Mouse (Mus musculus) gastrocnemius, adult 2 months (tissue): ENCODE measurements around the gene Csgalnact2. TPM values are rescaled to one million over a fixed set of nuclear protein-coding genes. Genes with fewer than 3 reads are reported as not detected.
A peak's percentile ranks its signal among the peaks of the same experiment; 100 is the strongest.

ENCODE experiments used
- DNase-seq: peaks from one replicate; pipeline ENCODE4 v3.0.0; 2022
- H3K27ac ChIP-seq: fragments of 200-600 bp; 2 replicates; pipeline ENCODE4 v1.8.1; 2022; ENCODE audit warnings: mild to moderate bottlenecking
- H3K4me3 ChIP-seq: fragments of 200-600 bp; 2 replicates; pipeline ENCODE4 v1.8.1; 2022; ENCODE audit warnings: mild to moderate bottlenecking, moderate library complexity
- CTCF ChIP-seq: fragments of 200-600 bp; IDR thresholded peaks from 2 replicates; pipeline ENCODE4 v1.8.1; 2022; ENCODE audit warnings: antibody characterized with exemption, mild to moderate bottlenecking, moderate library complexity
- intact Hi-C: fragments of 180-260 bp; cut with DNase I; formaldehyde crosslinking; loops from one replicate; pipeline ENCODE4 v1.15.1; 2025
- microRNA-seq: library from miRNA; unstranded; fragments of <30 nt; microRNA quantifications from one replicate; pipeline ENCODE4 v1.2.0, GENCODE M21; 2021
- total RNA-seq, 2 experiments: library from RNA; stranded (reverse); gene quantifications; 2 replicates each; pipeline ENCODE4 v1.2.3; 2021

The Csgalnact2 gene
- total RNA-seq, 2 experiments from 2014 or later = 30.9 to 32.8 TPM

- intact Hi-C loops = no loop called here
- Histone ChIP-seq H3K27ac (no peak overlapping the region), H3K4me3 (peak overlapping the region; percentile 66)
- no peak for TF ChIP-seq CTCF
- DNase-seq = no peak
Measured at GRCm38 (mm10) chr6:118065837-118066198, 73.1 kb downstream of the Csgalnact2 start.

GRCm38 (mm10) chr6:118064968-118065530 is 73.9 kb downstream of the Csgalnact2 start:
- intact Hi-C loops = no loop called here
- H3K27ac ChIP-seq = no peak overlapping the region
- peak; percentile 61 for DNase-seq
- H3K4me3 ChIP-seq = peak overlapping the region; percentile 66
- peak; percentile 61 for TF ChIP-seq CTCF

GRCm38 (mm10) chr6:118063266-118063665 is 75.7 kb downstream of the Csgalnact2 start:
- intact Hi-C loops = no loop called here
- no peak overlapping the region for H3K4me3 ChIP-seq
- TF ChIP-seq CTCF = no peak

GRCm38 (mm10) chr6:118061266-118061665 is 77.7 kb downstream of the Csgalnact2 start:
- Histone ChIP-seq H3K4me3 (no peak overlapping the region), H3K27ac (no peak overlapping the region)
- no peak for TF ChIP-seq CTCF
- DNase-seq = no peak
- intact Hi-C loops = no loop called here

More at GRCm38 (mm10) chr6:118063266-118063665, 75.7 kb downstream of the Csgalnact2 start:
- no peak for DNase-seq
- H3K27ac ChIP-seq = no peak overlapping the region

Small RNA genes within 50 kb of the gene (microRNA-seq; reads per million reads assigned to microRNA genes)
- not detected for gene Mir7044

Other genes starting within 250 kb of the Csgalnact2 start
- 100 to 1,000 TPM; 104 to 108 TPM for gene Hnrnpf, start 238.8 kb downstream of the Csgalnact2 start, total RNA-seq
- not detected for gene Fxyd4, start 201.4 kb downstream of the Csgalnact2 start, total RNA-seq
- under 1 TPM in 1 of 2 experiments, not detected in 1; 0.18 TPM for gene Rasgef1a, start 127.7 kb downstream of the Csgalnact2 start, total RNA-seq
- 1 to 10 TPM; 3.2 to 6.6 TPM for gene Ret, start 58.6 kb upstream of the Csgalnact2 start, total RNA-seq